Mouse (Mus musculus) forebrain, embryonic 12.5 days (tissue): ENCODE measurements around the gene Ces2f. TPM values are rescaled to one million over a fixed set of nuclear protein-coding genes. Genes with fewer than 3 reads are reported as not detected.
"Not testable (repeated sequence)": the region's sequence is repeated elsewhere in the genome, so short reads cannot be mapped to it uniquely, and the experiment has no call there.

Source experiments
- ATAC-seq: fragments of 200-750 bp; cut with Nextera tagmentation; 2 replicates; pipeline ENCODE4 v1.8.0; 2017; ENCODE audit warnings: moderate TSS enrichment; ENCODE audit not compliant: low FRiP score
- H3K27ac ChIP-seq: fragments of 300-500 bp; sonication (generic); 2 replicates; pipeline ENCODE4 v1.5.1; 2016; ENCODE audit warnings: mild to moderate bottlenecking
- H3K27me3 ChIP-seq: fragments of 300-500 bp; sonication (generic); 2 replicates; pipeline ENCODE4 v1.6.1; 2016; ENCODE audit warnings: mild to moderate bottlenecking
- H3K36me3 ChIP-seq: fragments of 300-500 bp; sonication (generic); replicated peaks from 2 replicates; pipeline ENCODE4 v1.6.1; 2016; ENCODE audit warnings: mild to moderate bottlenecking
- H3K4me1 ChIP-seq: fragments of 300-500 bp; sonication (generic); 2 replicates; pipeline ENCODE4 v1.6.1; 2016
- H3K4me2 ChIP-seq: fragments of 300-500 bp; sonication (generic); 2 replicates; pipeline ENCODE4 v1.6.1; 2016; ENCODE audit warnings: mild to moderate bottlenecking, moderate library complexity
- H3K4me3 ChIP-seq: fragments of 300-500 bp; sonication (generic); replicated peaks from 2 replicates; pipeline ENCODE4 v1.5.1; 2016; ENCODE audit warnings: mild to moderate bottlenecking
- H3K9ac ChIP-seq: fragments of 300-500 bp; sonication (generic); 2 replicates; pipeline ENCODE4 v1.6.1; 2016; ENCODE audit warnings: mild to moderate bottlenecking
- H3K9me3 ChIP-seq: fragments of 300-500 bp; sonication (generic); 2 replicates; pipeline ENCODE4 v1.6.1; 2016
- WGBS: fragments of 180-500 bp; shearing (Covaris S2); methylation state at CpG from one replicate; pipeline ENCODE4 v1.1.7; 2016; 5-methylcytosine and 5-hydroxymethylcytosine counted together
- polyA plus RNA-seq: library from polyadenylated mRNA; unstranded; fragments of >200 nt; fragmentation: Nextera tagmentation; extraction: Ambion mirVana; gene quantifications from 2 replicates; pipeline ENCODE4 v1.2.1, GENCODE M21; 2016

Ces2f gene
- not detected in 2 replicates for polyA plus RNA-seq

DNA sequence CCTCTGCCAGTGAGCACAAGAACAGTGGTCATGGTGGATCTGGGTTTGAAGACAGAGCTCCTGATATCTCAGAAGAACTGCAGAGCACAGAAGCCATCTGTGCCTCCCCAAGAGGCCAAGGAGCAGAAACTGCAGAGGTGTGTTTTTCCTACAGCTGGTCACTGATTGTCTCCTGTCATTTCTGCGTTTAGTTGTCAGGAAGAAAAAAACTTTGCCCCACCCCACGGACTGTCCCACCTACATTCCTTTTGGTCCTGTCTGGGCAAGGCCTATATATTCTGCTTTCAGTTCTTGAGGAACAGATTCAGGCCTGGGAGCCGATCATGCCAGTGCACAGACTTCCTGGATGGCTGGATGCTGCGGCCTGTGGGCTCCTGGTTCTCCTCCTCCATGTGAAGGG, at the start of gene Ces2f:
TSS of gene Ces2f (plus strand) at position 301 of the 400 bp plus-strand sequence.
- no peak within 1 kb of the TSS for H3K4me3 ChIP-seq
- H3K27me3 ChIP-seq: no peaks in the 10 kb centered on the region
- H3K9ac ChIP-seq: no peak within 1 kb of the TSS
- no peaks in the 10 kb centered on the region for H3K36me3 ChIP-seq
- H3K4me2 ChIP-seq: no peak within 1 kb of the TSS
- 89% methylated on average over 4 of the region's 4 CpGs for WGBS
- H3K9me3 ChIP-seq: no peaks in the 10 kb centered on the region
- ATAC-seq: no peak
- no peaks in the 10 kb centered on the region for H3K4me1 ChIP-seq
- no peak within 1 kb of the TSS for H3K27ac ChIP-seq

GRCm38 (mm10) chr8:104901746-104902145, 45.4 kb upstream of the Ces2f start:
- no peak for ATAC-seq

GRCm38 (mm10) chr8:104907111-104907510, 40.0 kb upstream of the Ces2f start:
- no peak overlapping the region for H3K4me2 ChIP-seq
- H3K27ac ChIP-seq: no peak overlapping the region
- no peaks in the 10 kb centered on the region for H3K9me3 ChIP-seq
- ATAC-seq: no peak
- H3K4me1 ChIP-seq: no peaks in the 10 kb centered on the region
- no peak overlapping the region for H3K9ac ChIP-seq
- H3K4me3 ChIP-seq: no peak overlapping the region
- H3K36me3 ChIP-seq: no peaks in the 10 kb centered on the region
- WGBS: 63% methylated on average over 1 of the region's 1 CpGs
- no peaks in the 10 kb centered on the region for H3K27me3 ChIP-seq

More at GRCm38 (mm10) chr8:104901746-104902145, 45.4 kb upstream of the Ces2f start:
- Histone ChIP-seq H3K9me3 (no peaks in the 10 kb centered on the region), H3K27me3 (no peaks in the 10 kb centered on the region), H3K4me1 (no peaks in the 10 kb centered on the region), H3K4me2 (no peak overlapping the region), H3K9ac (no peak overlapping the region), H3K27ac (no peak overlapping the region), H3K36me3 (no peaks in the 10 kb centered on the region), H3K4me3 (no peak overlapping the region)
- WGBS: 88% methylated on average over 2 of the region's 2 CpGs

DNA sequence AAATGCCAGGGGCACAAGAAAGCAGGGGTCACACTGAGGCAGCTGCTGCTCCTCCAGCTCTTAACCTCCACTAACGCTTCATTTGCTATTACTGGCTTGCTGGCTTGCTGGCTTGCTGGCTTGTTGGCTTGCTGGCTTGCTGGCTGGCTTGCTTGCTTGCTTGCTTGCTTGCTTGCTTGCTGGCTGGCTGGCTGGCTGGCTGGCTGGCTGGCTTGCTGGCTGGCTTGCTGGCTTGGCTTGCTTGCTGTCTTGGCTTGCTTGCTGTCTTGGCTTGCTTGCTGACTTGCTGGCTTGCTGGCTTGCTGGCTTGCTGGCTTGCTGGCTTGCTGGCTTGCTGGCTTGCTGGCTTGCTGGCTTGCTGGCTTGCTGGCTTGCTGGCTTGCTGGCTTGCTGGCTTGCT, 38.1 kb upstream of the Ces2f start:
- H3K4me3 ChIP-seq, H3K4me2 ChIP-seq, H3K36me3 ChIP-seq, H3K27ac ChIP-seq, H3K4me1 ChIP-seq, H3K9ac ChIP-seq, H3K27me3 ChIP-seq, H3K9me3 ChIP-seq, ATAC-seq: not testable (repeated sequence)
- 80% methylated on average over 1 of the region's 1 CpGs for WGBS

- not testable (repeated sequence) for H3K4me3 ChIP-seq, H3K36me3 ChIP-seq
Measured at GRCm38 (mm10) chr8:104909651-104910050, 37.5 kb upstream of the Ces2f start.

GRCm38 (mm10) chr8:104925972-104926596, 21.1 kb upstream of the Ces2f start, which contains the start of gene Ces2e:
Gene Ces2e (plus strand): TSS chr8:104926260.
- ATAC-seq: no peak
- WGBS: 77% methylated on average over 5 of the region's 5 CpGs
- no peaks in the 10 kb centered on the region for H3K36me3 ChIP-seq
- H3K9ac ChIP-seq: no peak within 1 kb of the TSS
- H3K27ac ChIP-seq: no peak within 1 kb of the TSS
- H3K4me3 ChIP-seq: no peak within 1 kb of the TSS
- no peaks in the 10 kb centered on the region for H3K4me1 ChIP-seq
- H3K4me2 ChIP-seq: no peak within 1 kb of the TSS
- no peaks in the 10 kb centered on the region for H3K27me3 ChIP-seq
- H3K9me3 ChIP-seq: no peaks in the 10 kb centered on the region

More at GRCm38 (mm10) chr8:104909651-104910050, 37.5 kb upstream of the Ces2f start:
- WGBS: 94% methylated on average over 10 of the region's 10 CpGs
- not testable (repeated sequence) for ATAC-seq, H3K27me3 ChIP-seq, H3K4me2 ChIP-seq, H3K9me3 ChIP-seq, H3K27ac ChIP-seq, H3K9ac ChIP-seq, H3K4me1 ChIP-seq

DNA sequence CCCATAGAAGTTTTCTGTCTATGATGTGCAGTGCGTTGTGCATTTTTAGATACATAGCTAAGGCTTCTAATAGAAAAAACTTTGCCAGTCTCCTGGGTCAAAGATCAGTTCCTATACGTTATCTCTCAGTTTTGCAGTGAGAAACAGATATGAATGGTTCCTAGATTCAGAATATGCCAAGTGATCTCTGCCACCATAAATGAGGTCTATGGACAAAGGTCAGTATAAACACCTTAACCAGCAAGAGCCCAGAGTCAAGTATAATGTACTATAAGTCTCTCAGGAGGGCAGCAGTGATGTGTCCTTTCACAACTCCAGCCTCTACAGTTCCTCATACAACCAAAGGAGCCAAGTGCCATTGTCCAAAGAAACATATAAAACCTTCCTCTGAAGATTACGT, 19.9 kb upstream of the Ces2f start:
- WGBS: 86% methylated on average over 3 of the region's 3 CpGs
- Histone ChIP-seq H3K4me1 (no peaks in the 10 kb centered on the region), H3K27ac (no peak overlapping the region), H3K9me3 (no peaks in the 10 kb centered on the region), H3K9ac (no peak overlapping the region), H3K27me3 (no peaks in the 10 kb centered on the region), H3K4me2 (no peak overlapping the region), H3K4me3 (no peak overlapping the region), H3K36me3 (no peaks in the 10 kb centered on the region)
- no peak for ATAC-seq

GRCm38 (mm10) chr8:104944665-104945064, 2.5 kb upstream of the Ces2f start:
- no peaks in the 10 kb centered on the region for H3K9me3 ChIP-seq
- WGBS: 86% methylated on average over 2 of the region's 2 CpGs
- no peak overlapping the region for H3K4me2 ChIP-seq
- ATAC-seq: no peak
- H3K9ac ChIP-seq: no peak overlapping the region
- H3K36me3 ChIP-seq: no peaks in the 10 kb centered on the region
- no peak overlapping the region for H3K27ac ChIP-seq
- H3K27me3 ChIP-seq: no peaks in the 10 kb centered on the region
- H3K4me1 ChIP-seq: no peaks in the 10 kb centered on the region
- H3K4me3 ChIP-seq: no peak overlapping the region

DNA sequence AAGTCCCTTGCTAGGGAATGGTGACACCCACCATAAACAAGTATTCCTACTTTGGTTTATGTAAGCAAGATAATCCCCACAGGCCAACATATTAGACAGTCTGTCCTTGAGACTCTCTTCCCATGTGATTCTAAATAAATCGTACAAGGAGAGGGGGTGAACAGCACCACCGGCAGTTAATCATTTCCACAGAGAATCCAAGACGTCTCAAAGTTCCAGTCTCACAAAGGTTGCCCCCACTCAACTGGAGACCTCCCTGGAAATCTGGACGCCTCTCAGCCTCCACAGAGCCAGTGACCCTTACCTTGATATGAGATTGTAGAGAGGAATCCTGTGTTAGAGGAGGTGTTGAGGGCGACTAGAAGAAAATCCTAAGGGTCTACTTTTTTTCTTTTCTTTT, 1.9 kb downstream of the Ces2f start:
- no peaks in the 10 kb centered on the region for H3K9me3 ChIP-seq
- no peak for ATAC-seq
- no peak overlapping the region for H3K4me3 ChIP-seq
- H3K4me2 ChIP-seq: no peak overlapping the region
- H3K36me3 ChIP-seq: no peaks in the 10 kb centered on the region
- H3K27ac ChIP-seq: no peak overlapping the region
- H3K27me3 ChIP-seq: no peaks in the 10 kb centered on the region
- H3K9ac ChIP-seq: no peak overlapping the region
- WGBS: 78% methylated on average over 5 of the region's 5 CpGs
- no peaks in the 10 kb centered on the region for H3K4me1 ChIP-seq

DNA sequence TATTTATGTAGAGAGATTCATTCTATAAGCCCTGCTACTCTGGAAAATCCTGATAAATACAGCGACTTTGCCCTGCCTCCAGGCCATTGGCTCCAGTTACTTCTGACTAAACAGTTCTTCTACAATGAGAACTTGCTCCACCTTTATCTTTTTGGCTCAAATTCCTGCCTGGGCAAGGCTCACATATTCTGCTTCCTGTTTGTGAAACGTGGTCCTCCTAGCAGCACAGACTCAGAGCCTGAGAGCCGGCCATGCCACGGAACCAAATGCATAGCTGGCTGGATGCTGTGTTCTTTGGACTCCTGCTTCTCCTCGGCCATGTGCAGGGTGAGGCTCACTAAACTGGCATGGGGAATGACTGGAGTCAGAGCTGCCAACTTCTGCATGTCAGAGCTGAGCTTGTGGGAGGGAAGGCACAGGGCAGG, 14.4 kb downstream of the Ces2f start, which contains the start of gene Ces2g:
TSS of gene Ces2g (plus strand) at position 182 of the 425 bp plus-strand sequence.
- H3K9me3 ChIP-seq: no peaks in the 10 kb centered on the region
- no peaks in the 10 kb centered on the region for H3K27me3 ChIP-seq
- H3K36me3 ChIP-seq: no peaks in the 10 kb centered on the region
- ATAC-seq: no peak
- H3K27ac ChIP-seq: no peak within 1 kb of the TSS
- no peak within 1 kb of the TSS for H3K4me2 ChIP-seq
- H3K9ac ChIP-seq: no peak within 1 kb of the TSS
- H3K4me1 ChIP-seq: no peaks in the 10 kb centered on the region
- no peak within 1 kb of the TSS for H3K4me3 ChIP-seq
- 69% methylated on average over 5 of the region's 5 CpGs for WGBS

DNA sequence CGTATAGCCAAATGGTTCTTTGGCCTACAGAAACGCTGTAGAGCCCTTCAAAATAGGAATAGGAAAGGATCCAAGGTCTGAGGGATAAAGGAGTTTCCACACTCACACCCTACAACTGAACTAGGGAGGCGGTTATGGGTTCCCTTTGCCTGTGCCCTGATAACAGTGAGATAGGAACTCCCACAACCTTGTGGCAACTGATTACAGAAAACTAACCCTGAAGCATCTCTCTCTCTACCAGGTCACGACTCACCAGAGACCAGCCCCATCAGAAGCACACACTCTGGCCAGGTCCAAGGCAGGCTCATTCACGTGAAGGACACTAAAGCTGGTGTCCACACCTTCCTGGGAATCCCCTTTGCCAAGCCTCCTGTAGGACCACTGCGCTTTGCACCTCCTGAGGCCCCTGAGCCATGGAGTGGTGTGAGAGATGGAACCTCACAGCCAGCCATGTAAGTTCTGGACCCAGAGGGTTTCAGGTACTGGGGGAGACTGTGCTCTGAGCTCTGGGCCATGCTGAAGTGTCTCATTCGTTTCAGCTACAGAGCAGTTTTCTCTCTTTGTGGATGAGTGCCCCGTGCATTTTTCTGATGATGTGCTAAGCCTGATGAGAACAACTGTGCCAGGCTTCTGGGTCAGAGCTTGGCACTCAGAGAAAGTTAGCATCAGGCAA, 15.2 kb downstream of the Ces2f start:
- no peak overlapping the region for H3K9ac ChIP-seq
- H3K9me3 ChIP-seq: no peaks in the 10 kb centered on the region
- no peak overlapping the region for H3K4me2 ChIP-seq
- no peak for ATAC-seq
- H3K27ac ChIP-seq: no peak overlapping the region
- 78% methylated on average over 8 of the region's 8 CpGs for WGBS
- no peaks in the 10 kb centered on the region for H3K27me3 ChIP-seq
- no peaks in the 10 kb centered on the region for H3K36me3 ChIP-seq
- no peak overlapping the region for H3K4me3 ChIP-seq
- H3K4me1 ChIP-seq: no peaks in the 10 kb centered on the region

- no peaks in the 10 kb centered on the region for H3K27me3 ChIP-seq
- no peak overlapping the region for H3K9ac ChIP-seq
- no peak overlapping the region for H3K4me3 ChIP-seq
- H3K4me2 ChIP-seq: no peak overlapping the region
- no peak for ATAC-seq
- 92% methylated on average over 4 of the region's 4 CpGs for WGBS
- H3K4me1 ChIP-seq: no peaks in the 10 kb centered on the region
- no peaks in the 10 kb centered on the region for H3K9me3 ChIP-seq
- H3K36me3 ChIP-seq: no peaks in the 10 kb centered on the region
- no peak overlapping the region for H3K27ac ChIP-seq
Measured at GRCm38 (mm10) chr8:104963375-104963894, 16.3 kb downstream of the Ces2f start.
